Mouse (Mus musculus) lung, postnatal 0 days (tissue): Measurements from ENCODE around the gene Tirap. TPM values are rescaled to one million over a fixed set of nuclear protein-coding genes. Genes with fewer than 3 reads are reported as not detected.
A peak's percentile ranks its signal among the peaks of the same experiment; 100 is the strongest.

Source experiments
- ATAC-seq: fragments of 200-750 bp; cut with Nextera tagmentation; 2 replicates; pipeline ENCODE4 v1.8.0; 2017; ENCODE audit warnings: moderate library complexity
- DNase-seq: peaks from one replicate; pipeline ENCODE4 v3.0.0-alpha.2; 2016; ENCODE audit warnings: low spot score
- H3K27ac ChIP-seq: fragments of 300-500 bp; sonication (generic); 2 replicates; pipeline ENCODE4 v1.5.1; 2014; ENCODE audit warnings: antibody characterized with exemption, mild to moderate bottlenecking, low read length, mixed read lengths
- H3K27me3 ChIP-seq: fragments of 300-500 bp; sonication (generic); replicated peaks from 2 replicates; pipeline ENCODE4 v1.6.1; 2014; ENCODE audit warnings: low read length, mixed read lengths; ENCODE audit not compliant: insufficient read depth
- H3K36me3 ChIP-seq: fragments of 300-500 bp; sonication (generic); 2 replicates; pipeline ENCODE4 v1.6.1; 2014; ENCODE audit warnings: low read length, mixed read lengths; ENCODE audit not compliant: insufficient read depth
- H3K4me1 ChIP-seq: fragments of 300-500 bp; sonication (generic); 2 replicates; pipeline ENCODE4 v1.6.1; 2014; ENCODE audit warnings: antibody characterized with exemption, low read depth, low read length, mixed read lengths; ENCODE audit not compliant: insufficient read depth
- H3K4me2 ChIP-seq: fragments of 300-500 bp; sonication (generic); replicated peaks from 2 replicates; pipeline ENCODE4 v1.6.1; 2014; ENCODE audit warnings: low read depth, mild to moderate bottlenecking, low read length, moderate library complexity, mixed read lengths
- H3K4me3 ChIP-seq: fragments of 300-500 bp; sonication (generic); 2 replicates; pipeline ENCODE4 v1.5.1; 2014; ENCODE audit warnings: low read depth, low read length
- H3K9ac ChIP-seq: fragments of 300-500 bp; sonication (generic); replicated peaks from 2 replicates; pipeline ENCODE4 v1.6.1; 2014; ENCODE audit warnings: low read depth, mild to moderate bottlenecking
- H3K9me3 ChIP-seq: fragments of 300-500 bp; sonication (generic); 2 replicates; pipeline ENCODE4 v1.6.1; 2016; ENCODE audit warnings: low read length, mixed read lengths
- CTCF ChIP-seq: IDR thresholded peaks from 2 replicates; pipeline ENCODE4 v1.5.1; 2016; ENCODE audit warnings: antibody characterized with exemption, mild to moderate bottlenecking
- EP300 ChIP-seq: IDR thresholded peaks from 2 replicates; pipeline ENCODE4 v1.6.1; 2016; ENCODE audit warnings: antibody characterized with exemption, mild to moderate bottlenecking, control low read depth
- whole genome bisulfite sequencing: fragments of 180-500 bp; shearing (Covaris S2); extraction: QIAGEN DNeasy Blood & Tissue Kit; methylation state at CpG from one replicate; pipeline ENCODE4 v1.1.7; 2014; 5-methylcytosine and 5-hydroxymethylcytosine counted together
- polyA plus RNA-seq: library from polyadenylated mRNA; unstranded; fragments of >200 nt; fragmentation: Nextera tagmentation; extraction: Ambion mirVana; gene quantifications from 2 replicates; pipeline ENCODE4 v1.2.1, GENCODE M21; 2015

Tirap gene
- polyA plus RNA-seq, 1 experiment from 2014 or later: 11.5 TPM

DNA sequence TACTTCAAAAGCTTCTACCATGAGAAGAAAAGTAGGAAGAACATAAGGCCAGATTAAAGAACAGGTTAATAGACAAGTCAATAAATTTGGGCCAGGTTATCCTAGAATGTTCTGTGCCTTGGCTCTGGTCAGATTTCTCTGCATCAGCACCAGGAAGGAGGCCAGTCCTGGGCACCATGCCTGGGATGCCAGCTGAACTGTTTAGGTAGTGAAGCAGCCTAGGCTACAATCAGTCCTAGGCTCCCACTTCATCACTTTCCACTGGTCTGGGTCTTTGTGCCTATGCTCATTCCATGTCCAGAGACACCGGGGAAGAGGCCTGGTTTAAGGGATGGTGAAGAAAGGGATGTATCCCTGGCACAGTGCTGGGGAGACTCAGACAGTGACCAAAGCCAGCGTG is 4.3 kb upstream of the Tirap start:
- peaks cover 11% of the 10 kb centered on the region; the same call in 1 of the 2 replicates for H3K36me3 ChIP-seq
- H3K9ac ChIP-seq: no peak overlapping the region
- no peaks in the 10 kb centered on the region for H3K9me3 ChIP-seq
- no peak overlapping the region for H3K4me2 ChIP-seq
- H3K4me1 ChIP-seq: peaks cover 9% of the 10 kb centered on the region; the same call in 1 of the 2 replicates
- H3K27ac ChIP-seq: no peak overlapping the region
- no peak overlapping the region for H3K4me3 ChIP-seq
- DNase-seq (no peak), ATAC-seq (no peak)
- H3K27me3 ChIP-seq: no peaks in the 10 kb centered on the region
- TF ChIP-seq EP300 (no peak), CTCF (no peak)
- 91% methylated on average over 2 of the region's 2 CpGs for WGBS

DNA sequence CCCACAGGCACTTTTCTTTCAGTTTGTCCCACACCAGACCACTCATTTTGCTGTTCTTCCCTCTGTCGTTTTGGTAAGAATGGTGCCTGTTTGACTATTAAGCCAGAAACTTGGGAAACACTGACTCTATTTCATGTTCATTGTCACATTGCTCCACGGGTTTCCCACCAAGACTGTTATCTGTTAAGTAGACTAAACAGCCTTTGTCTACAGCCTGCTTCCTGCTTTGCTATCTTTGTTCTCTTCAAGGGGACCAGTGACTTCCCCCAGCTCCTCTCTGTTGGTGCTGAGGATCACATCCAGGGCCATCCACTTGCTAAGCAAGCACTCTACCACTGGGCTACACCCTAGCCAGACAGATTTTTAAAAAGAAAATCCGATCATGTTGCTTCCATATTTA is 3.4 kb upstream of the Tirap start:
- H3K27ac ChIP-seq: no peak overlapping the region
- DNase-seq: no peak
- H3K36me3 ChIP-seq: peaks cover 11% of the 10 kb centered on the region; the same call in 1 of the 2 replicates
- H3K4me3 ChIP-seq: no peak overlapping the region
- no peak for TF ChIP-seq CTCF
- peak; percentile 34; the same call in 1 of the 2 replicates for TF ChIP-seq EP300
- H3K9ac ChIP-seq: no peak overlapping the region
- no peak for ATAC-seq
- no peaks in the 10 kb centered on the region for H3K27me3 ChIP-seq
- WGBS: 32% methylated on average over 3 of the region's 3 CpGs
- H3K9me3 ChIP-seq: no peaks in the 10 kb centered on the region
- H3K4me2 ChIP-seq: no peak overlapping the region
- H3K4me1 ChIP-seq: peaks cover 9% of the 10 kb centered on the region; the same call in 1 of the 2 replicates

DNA sequence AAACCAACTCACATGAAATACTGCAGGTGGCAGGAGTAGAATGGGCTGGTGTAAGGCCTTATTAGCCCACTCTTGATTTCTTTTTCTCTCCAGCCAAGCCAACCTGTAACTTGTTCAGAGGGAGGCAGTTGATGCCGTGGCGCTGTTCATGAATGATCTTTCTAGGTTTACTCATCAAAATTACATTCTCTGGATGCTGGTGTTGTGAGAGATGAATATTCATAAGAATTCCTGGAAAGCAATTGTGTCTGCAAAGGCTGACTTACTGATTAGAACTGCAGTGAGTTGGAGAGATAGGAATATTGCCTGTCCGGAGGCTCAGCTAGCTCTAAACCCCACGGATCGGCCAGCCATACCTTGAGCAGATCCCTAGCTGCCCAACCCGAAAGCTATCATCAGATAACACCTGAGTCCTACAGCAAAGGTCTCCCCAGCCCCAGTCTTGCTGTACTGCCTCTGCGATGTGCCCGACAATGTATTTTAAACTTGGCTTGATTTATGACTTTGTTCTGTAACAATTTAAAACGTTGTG is 504 bp upstream of the Tirap start:
- DNase-seq (no peak), ATAC-seq (no peak)
- H3K4me1 ChIP-seq: peaks cover 9% of the 10 kb centered on the region; the same call in 1 of the 2 replicates
- H3K27me3 ChIP-seq: no peaks in the 10 kb centered on the region
- H3K27ac ChIP-seq: no peak overlapping the region
- H3K9ac ChIP-seq: peak overlapping the region; percentile 72; the same call in 1 of the 2 replicates
- TF ChIP-seq CTCF (no peak), EP300 (no peak)
- H3K36me3 ChIP-seq: no peaks in the 10 kb centered on the region
- peak overlapping the region; percentile 68; the same call in 1 of the 2 replicates for H3K4me3 ChIP-seq
- WGBS: 49% methylated on average over 9 of the region's 9 CpGs
- H3K4me2 ChIP-seq: peak overlapping the region; percentile 79
- H3K9me3 ChIP-seq: no peaks in the 10 kb centered on the region

DNA sequence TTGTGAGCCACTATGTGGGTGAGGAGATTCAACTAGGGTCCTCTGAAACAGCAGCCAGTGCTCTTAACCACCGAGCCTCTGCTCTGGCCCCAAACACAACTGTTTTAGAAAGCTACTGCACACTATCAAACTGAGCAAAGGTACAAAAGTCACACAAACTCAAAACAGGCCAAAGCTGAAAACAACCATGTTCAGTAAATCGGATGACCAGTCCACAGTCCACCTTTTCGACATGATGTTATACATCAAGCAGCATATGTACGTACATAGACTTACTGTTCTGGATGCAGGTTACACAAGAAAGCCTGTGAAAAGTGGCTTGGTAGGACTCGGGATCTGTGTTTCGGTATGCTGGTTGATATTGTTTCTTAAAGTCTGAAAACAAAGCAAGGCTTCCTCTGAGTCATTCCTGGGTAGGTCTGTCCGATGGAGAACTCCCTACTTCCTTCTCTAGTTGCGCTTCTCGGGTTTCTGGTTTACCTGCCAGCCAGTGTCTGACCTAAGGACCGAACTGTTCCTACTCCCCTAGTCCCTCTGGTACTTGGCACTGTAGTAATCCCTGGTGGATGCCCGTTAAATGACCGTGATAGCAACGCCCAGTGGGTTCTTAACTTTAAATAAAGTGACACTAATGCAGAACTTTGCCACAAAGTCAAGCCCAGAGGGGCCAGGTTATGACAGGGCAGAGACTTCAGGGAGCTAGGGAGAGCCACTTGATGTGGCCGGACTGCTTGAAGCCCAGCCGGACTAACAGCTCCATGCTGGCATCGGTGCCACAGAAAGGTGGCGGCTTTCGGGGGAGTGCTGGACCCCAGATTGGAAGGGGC is 933 bp downstream of the Tirap start:
- peak overlapping the region; percentile 71 for H3K27ac ChIP-seq
- H3K4me2 ChIP-seq: peak overlapping the region; percentile 79
- H3K36me3 ChIP-seq: no peaks in the 10 kb centered on the region
- H3K9ac ChIP-seq: peak overlapping the region; percentile 72
- DNase-seq (peak; percentile 42), ATAC-seq (peak; percentile 71)
- TF ChIP-seq CTCF: no peak
- no peaks in the 10 kb centered on the region for H3K27me3 ChIP-seq
- H3K4me1 ChIP-seq: peaks cover 9% of the 10 kb centered on the region; the same call in 1 of the 2 replicates
- peak overlapping the region; percentile 68 for H3K4me3 ChIP-seq
- WGBS: 22% methylated on average over 18 of the region's 18 CpGs
- no peaks in the 10 kb centered on the region for H3K9me3 ChIP-seq

DNA sequence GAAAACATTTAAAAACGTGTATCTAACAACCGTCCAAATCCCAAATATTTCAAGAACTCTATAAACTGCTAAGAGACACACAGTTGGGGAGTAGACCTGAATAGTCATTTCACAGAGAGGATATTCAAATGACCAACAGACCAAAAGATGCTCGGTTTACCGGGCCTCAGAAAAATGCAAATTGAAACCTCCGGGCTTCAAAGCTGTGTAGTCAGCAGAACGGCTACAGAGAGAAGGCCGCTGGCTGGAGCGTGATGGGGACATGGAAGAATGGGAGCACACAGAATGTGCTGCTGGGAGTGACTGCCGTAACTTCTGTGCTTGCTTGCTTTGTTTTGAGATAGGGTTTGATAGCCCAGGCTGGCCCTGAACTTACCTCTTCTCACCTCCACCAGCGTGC is 1.7 kb downstream of the Tirap start:
- DNase-seq (no peak), ATAC-seq (no peak)
- no peak overlapping the region for H3K27ac ChIP-seq
- H3K4me2 ChIP-seq: no peak overlapping the region
- no peaks in the 10 kb centered on the region for H3K27me3 ChIP-seq
- no peaks in the 10 kb centered on the region for H3K36me3 ChIP-seq
- peaks cover 9% of the 10 kb centered on the region; the same call in 1 of the 2 replicates for H3K4me1 ChIP-seq
- no peak overlapping the region for H3K9ac ChIP-seq
- TF ChIP-seq CTCF (no peak), EP300 (no peak)
- 81% methylated on average over 10 of the region's 10 CpGs for WGBS
- H3K9me3 ChIP-seq: no peaks in the 10 kb centered on the region
- no peak overlapping the region for H3K4me3 ChIP-seq

DNA sequence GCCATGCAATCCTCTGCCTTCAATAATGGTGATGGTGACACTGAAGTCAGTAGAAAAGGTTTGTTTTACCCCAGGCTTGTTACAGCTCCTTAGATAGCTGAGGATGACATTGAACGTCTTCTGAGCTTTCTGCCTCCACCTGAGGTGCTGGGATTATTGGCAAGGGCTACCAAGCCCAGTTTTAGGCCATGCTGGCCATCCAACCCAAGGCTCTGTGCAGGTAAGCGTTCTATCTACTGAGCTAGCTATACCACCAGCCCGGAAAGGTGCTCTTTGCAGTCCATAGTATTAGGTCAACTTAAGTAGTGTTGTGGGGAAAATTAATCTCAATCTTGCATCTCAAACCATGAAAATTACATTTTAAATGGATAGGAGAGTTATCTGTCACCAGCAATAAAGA is 2.5 kb downstream of the Tirap start:
- WGBS: 94% methylated on average over 3 of the region's 3 CpGs
- TF ChIP-seq EP300: no peak
- TF ChIP-seq CTCF: no peak
- DNase-seq (no peak), ATAC-seq (no peak)
- no peaks in the 10 kb centered on the region for H3K27me3 ChIP-seq
- H3K4me1 ChIP-seq: peaks cover 9% of the 10 kb centered on the region; the same call in 1 of the 2 replicates
- H3K4me3 ChIP-seq: no peak overlapping the region
- H3K27ac ChIP-seq: no peak overlapping the region
- no peak overlapping the region for H3K4me2 ChIP-seq
- no peak overlapping the region for H3K9ac ChIP-seq
- H3K36me3 ChIP-seq: no peaks in the 10 kb centered on the region
- no peaks in the 10 kb centered on the region for H3K9me3 ChIP-seq
